Mouse (Mus musculus): ENCODE data around the gene Lrrc28. TPM values are rescaled to one million over a fixed set of nuclear protein-coding genes. Genes with fewer than 3 reads are reported as not detected.

Gene Lrrc28
- total and polyA plus RNA-seq, 3 experiments: 8.9 to 41.2 (median 16.6) TPM

GRCm38 (mm10) chr7:67626671-67627070 lies 18.4 kb downstream of the Lrrc28 start:
- no peaks in the 10 kb centered on the region for H3K27me3 ChIP-seq (ENCODE audit: insufficient read depth, low read length)
- TF ChIP-seq POLR2AphosphoS5 (IDR thresholded peaks at IDR 0.05; ENCODE audit: insufficient replicate concordance, low read depth, low read length) (no peak), TAL1 (conservative IDR thresholded peaks at IDR 0.05; ENCODE audit: low read depth, low read length) (no peak), GATA1 (IDR thresholded peaks at IDR 0.05; ENCODE audit: borderline replicate concordance, low read length) (no peak), GATA2 (IDR thresholded peaks at IDR 0.05; ENCODE audit: borderline replicate concordance, low read depth, low read length) (no peak), CTCF (IDR thresholded peaks at IDR 0.05; ENCODE audit: low read depth, low read length) (no peak)
- peaks cover 19% of the 10 kb centered on the region for H3K36me3 ChIP-seq (replicated peaks)
- H3K4me3 ChIP-seq (ENCODE audit: low read depth, low read length): no peak overlapping the region
- H3K9me3 ChIP-seq (replicated peaks): no peaks in the 10 kb centered on the region
- no peaks in the 10 kb centered on the region for H3K4me1 ChIP-seq (ENCODE audit: insufficient read depth, low read depth, low read length)
- no peak for ATAC-seq (ENCODE audit: extremely low read depth, insufficient number of reproducible peaks, low FRiP score, poor library complexity, severe bottlenecking)
- DNase-seq (ENCODE audit: low spot score): no peak

- TF ChIP-seq TAL1 (conservative IDR thresholded peaks at IDR 0.05; ENCODE audit: low read depth, low read length) (no peak), POLR2AphosphoS5 (IDR thresholded peaks at IDR 0.05; ENCODE audit: insufficient replicate concordance, low read depth, low read length) (no peak), GATA1 (IDR thresholded peaks at IDR 0.05; ENCODE audit: borderline replicate concordance, low read length) (no peak), GATA2 (IDR thresholded peaks at IDR 0.05; ENCODE audit: borderline replicate concordance, low read depth, low read length) (no peak), CTCF (IDR thresholded peaks at IDR 0.05; ENCODE audit: low read depth, low read length) (no peak)
- Histone ChIP-seq H3K36me3 (replicated peaks) (peaks cover 20% of the 10 kb centered on the region), H3K27me3 (ENCODE audit: insufficient read depth, low read length) (no peaks in the 10 kb centered on the region), H3K9me3 (replicated peaks) (no peaks in the 10 kb centered on the region), H3K4me1 (ENCODE audit: insufficient read depth, low read depth, low read length) (no peaks in the 10 kb centered on the region), H3K4me3 (ENCODE audit: low read depth, low read length) (no peak overlapping the region)
- ATAC-seq (ENCODE audit: extremely low read depth, insufficient number of reproducible peaks, low FRiP score, poor library complexity, severe bottlenecking) (no peak), DNase-seq (ENCODE audit: low spot score) (no peak)
Measured at GRCm38 (mm10) chr7:67622151-67622550, 22.9 kb downstream of the Lrrc28 start.

- Histone ChIP-seq H3K36me3 (replicated peaks) (peaks cover 29% of the 10 kb centered on the region), H3K4me3 (ENCODE audit: low read depth, low read length) (no peak overlapping the region), H3K9me3 (replicated peaks) (no peaks in the 10 kb centered on the region), H3K4me1 (ENCODE audit: insufficient read depth, low read depth, low read length) (no peaks in the 10 kb centered on the region), H3K27me3 (ENCODE audit: insufficient read depth, low read length) (no peaks in the 10 kb centered on the region)
- ATAC-seq (ENCODE audit: extremely low read depth, insufficient number of reproducible peaks, low FRiP score, poor library complexity, severe bottlenecking): no peak
- no peak for DNase-seq (ENCODE audit: low spot score)
- TF ChIP-seq GATA2 (IDR thresholded peaks at IDR 0.05; ENCODE audit: borderline replicate concordance, low read depth, low read length): no peak
- no peak for TF ChIP-seq GATA1 (IDR thresholded peaks at IDR 0.05; ENCODE audit: borderline replicate concordance, low read length)
- TF ChIP-seq POLR2AphosphoS5 (IDR thresholded peaks at IDR 0.05; ENCODE audit: insufficient replicate concordance, low read depth, low read length): no peak
- TF ChIP-seq CTCF (IDR thresholded peaks at IDR 0.05; ENCODE audit: low read depth, low read length): no peak
- no peak for TF ChIP-seq TAL1 (conservative IDR thresholded peaks at IDR 0.05; ENCODE audit: low read depth, low read length)
Measured at GRCm38 (mm10) chr7:67619836-67620235, 25.2 kb downstream of the Lrrc28 start.

- no peak for DNase-seq (ENCODE audit: low spot score)
- Histone ChIP-seq H3K9me3 (replicated peaks) (no peaks in the 10 kb centered on the region), H3K4me3 (ENCODE audit: low read depth, low read length) (no peak overlapping the region), H3K36me3 (replicated peaks) (peaks cover 28% of the 10 kb centered on the region), H3K4me1 (ENCODE audit: insufficient read depth, low read depth, low read length) (no peaks in the 10 kb centered on the region), H3K27me3 (ENCODE audit: insufficient read depth, low read length) (no peaks in the 10 kb centered on the region)
- no peak for TF ChIP-seq CTCF (IDR thresholded peaks at IDR 0.05; ENCODE audit: low read depth, low read length)
- no peak for TF ChIP-seq POLR2AphosphoS5 (IDR thresholded peaks at IDR 0.05; ENCODE audit: insufficient replicate concordance, low read depth, low read length)
- TF ChIP-seq GATA1 (IDR thresholded peaks at IDR 0.05; ENCODE audit: borderline replicate concordance, low read length): no peak
- TF ChIP-seq GATA2 (IDR thresholded peaks at IDR 0.05; ENCODE audit: borderline replicate concordance, low read depth, low read length): no peak
- no peak for TF ChIP-seq TAL1 (conservative IDR thresholded peaks at IDR 0.05; ENCODE audit: low read depth, low read length)
- ATAC-seq (ENCODE audit: extremely low read depth, insufficient number of reproducible peaks, low FRiP score, poor library complexity, severe bottlenecking): no peak
Measured at GRCm38 (mm10) chr7:67618316-67618715, 26.8 kb downstream of the Lrrc28 start.

- TF ChIP-seq POLR2AphosphoS5 (IDR thresholded peaks at IDR 0.05; ENCODE audit: insufficient replicate concordance, low read depth, low read length) (no peak), TAL1 (conservative IDR thresholded peaks at IDR 0.05; ENCODE audit: low read depth, low read length) (no peak), CTCF (IDR thresholded peaks at IDR 0.05; ENCODE audit: low read depth, low read length) (no peak), GATA2 (IDR thresholded peaks at IDR 0.05; ENCODE audit: borderline replicate concordance, low read depth, low read length) (no peak), GATA1 (IDR thresholded peaks at IDR 0.05; ENCODE audit: borderline replicate concordance, low read length) (no peak)
- H3K4me1 ChIP-seq (ENCODE audit: insufficient read depth, low read depth, low read length): no peaks in the 10 kb centered on the region
- no peaks in the 10 kb centered on the region for H3K9me3 ChIP-seq (replicated peaks)
- H3K27me3 ChIP-seq (ENCODE audit: insufficient read depth, low read length): no peaks in the 10 kb centered on the region
- H3K4me3 ChIP-seq (ENCODE audit: low read depth, low read length): no peak overlapping the region
- DNase-seq (ENCODE audit: low spot score): no peak
- ATAC-seq (ENCODE audit: extremely low read depth, insufficient number of reproducible peaks, low FRiP score, poor library complexity, severe bottlenecking): no peak
- peaks cover 34% of the 10 kb centered on the region for H3K36me3 ChIP-seq (replicated peaks)
Measured at GRCm38 (mm10) chr7:67617646-67618045, 27.4 kb downstream of the Lrrc28 start.

- no peak overlapping the region for H3K4me3 ChIP-seq (ENCODE audit: low read depth, low read length)
- H3K27me3 ChIP-seq (ENCODE audit: insufficient read depth, low read length): no peaks in the 10 kb centered on the region
- peaks cover 38% of the 10 kb centered on the region for H3K36me3 ChIP-seq (replicated peaks)
- TF ChIP-seq CTCF (IDR thresholded peaks at IDR 0.05; ENCODE audit: low read depth, low read length): no peak
- no peak for TF ChIP-seq GATA2 (IDR thresholded peaks at IDR 0.05; ENCODE audit: borderline replicate concordance, low read depth, low read length)
- no peak for TF ChIP-seq POLR2AphosphoS5 (IDR thresholded peaks at IDR 0.05; ENCODE audit: insufficient replicate concordance, low read depth, low read length)
- TF ChIP-seq GATA1 (IDR thresholded peaks at IDR 0.05; ENCODE audit: borderline replicate concordance, low read length): no peak
- TF ChIP-seq TAL1 (conservative IDR thresholded peaks at IDR 0.05; ENCODE audit: low read depth, low read length): no peak
- no peaks in the 10 kb centered on the region for H3K4me1 ChIP-seq (ENCODE audit: insufficient read depth, low read depth, low read length)
- DNase-seq (ENCODE audit: low spot score) (no peak), ATAC-seq (ENCODE audit: extremely low read depth, insufficient number of reproducible peaks, low FRiP score, poor library complexity, severe bottlenecking) (no peak)
- no peaks in the 10 kb centered on the region for H3K9me3 ChIP-seq (replicated peaks)
Measured at GRCm38 (mm10) chr7:67616890-67617289, 28.2 kb downstream of the Lrrc28 start.
